Mouse (Mus musculus): ENCODE measurements around the gene Mrps21. TPM values are rescaled to one million over a fixed set of nuclear protein-coding genes. Genes with fewer than 3 reads are reported as not detected.

Gene Mrps21
- polyA plus RNA-seq, 1 experiment from 2014 or later, result 312 TPM

- WGBS, result 22% methylated on average over 11 of the region's 11 CpGs
- Histone ChIP-seq H3K36me3 (ENCODE audit: insufficient read depth) (peaks cover 14% of the 10 kb centered on the region), H3K9ac (peak overlapping the region; percentile 53; the same call in 1 of the 2 replicates), H3K4me2 (peak overlapping the region; percentile 76), H3K4me1 (ENCODE audit: insufficient read depth) (peaks cover 4% of the 10 kb centered on the region; the same call in 1 of the 2 replicates), H3K27me3 (ENCODE audit: insufficient read depth, low read length) (no peaks in the 10 kb centered on the region), H3K27ac (ENCODE audit: low read depth) (peak overlapping the region; percentile 94), H3K4me3 (ENCODE audit: low read depth, low read length) (peak overlapping the region; percentile 36), H3K9me3 (ENCODE audit: low read depth, low read length) (no peaks in the 10 kb centered on the region)
- no peak for TF ChIP-seq CTCF (IDR thresholded peaks at IDR 0.05; ENCODE audit: low read depth)
- peak; percentile 26; the same call in 1 of the 2 replicates for ATAC-seq (ENCODE audit: insufficient read depth)
- DNase-seq, result peak; percentile 58
These were observed 21.0 kb upstream of the Mrps21 start for GRCm38 (mm10) chr3:95892066-95893052.

DNA sequence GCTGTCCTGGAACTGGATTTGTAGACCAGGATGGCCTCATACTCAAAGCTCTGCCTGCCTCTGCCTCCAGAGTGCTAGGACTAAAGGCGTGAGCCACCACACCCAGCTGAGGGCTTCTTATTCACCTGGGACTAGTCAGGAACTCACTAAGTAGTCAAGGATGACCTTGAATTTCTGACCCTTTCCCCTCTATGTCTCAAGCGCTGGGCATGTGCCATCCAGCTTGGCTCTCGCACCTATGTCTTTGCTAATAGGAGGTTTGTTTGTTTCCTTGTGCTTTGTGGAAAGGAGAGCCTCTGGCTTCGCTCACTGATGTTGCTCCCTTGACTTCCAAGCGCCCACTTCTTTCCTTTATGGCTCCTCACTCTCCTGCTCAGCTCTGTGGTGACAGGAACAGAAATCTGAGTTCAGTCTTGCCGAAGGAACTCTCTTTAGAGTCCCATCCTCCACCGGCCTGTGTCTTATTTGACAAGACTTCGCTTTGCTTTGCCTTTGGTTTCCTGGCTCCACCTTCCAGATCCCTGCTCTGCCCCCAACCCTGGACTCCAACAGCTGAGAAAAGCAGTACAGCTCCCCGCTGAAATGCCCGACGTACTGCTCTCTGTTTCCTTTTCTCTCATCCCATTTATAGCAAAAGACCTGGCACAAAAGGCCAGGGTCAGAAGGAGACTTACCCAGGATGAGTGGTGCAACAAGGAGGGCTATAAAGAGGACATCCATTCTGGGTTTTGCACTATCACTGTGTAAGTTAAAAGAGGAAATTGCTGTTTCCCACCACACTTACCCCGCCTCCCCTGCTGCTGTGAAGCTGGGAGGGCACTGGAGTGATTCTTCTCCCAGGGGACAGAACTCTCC lies 20.1 kb upstream of the Mrps21 start, which contains the start of gene BC028528:
Gene BC028528, minus strand, starts transcription at position 795 of the 855 bp plus-strand sequence.
- H3K9ac ChIP-seq, result peak within 1 kb of the TSS; percentile 53
- peak within 1 kb of the TSS; percentile 76 for H3K4me2 ChIP-seq
- peaks cover 4% of the 10 kb centered on the region; the same call in 1 of the 2 replicates for H3K4me1 ChIP-seq (ENCODE audit: insufficient read depth)
- peak within 1 kb of the TSS; percentile 36 for H3K4me3 ChIP-seq (ENCODE audit: low read depth, low read length)
- no peaks in the 10 kb centered on the region for H3K9me3 ChIP-seq (ENCODE audit: low read depth, low read length)
- TF ChIP-seq CTCF (IDR thresholded peaks at IDR 0.05; ENCODE audit: low read depth), result no peak
- WGBS, result 17% methylated on average over 12 of the region's 12 CpGs
- peak; percentile 85 for DNase-seq
- H3K27ac ChIP-seq (ENCODE audit: low read depth), result peak within 1 kb of the TSS; percentile 94
- H3K27me3 ChIP-seq (ENCODE audit: insufficient read depth, low read length), result no peaks in the 10 kb centered on the region
- ATAC-seq (ENCODE audit: insufficient read depth), result no peak
- H3K36me3 ChIP-seq (ENCODE audit: insufficient read depth), result peaks cover 18% of the 10 kb centered on the region

DNA sequence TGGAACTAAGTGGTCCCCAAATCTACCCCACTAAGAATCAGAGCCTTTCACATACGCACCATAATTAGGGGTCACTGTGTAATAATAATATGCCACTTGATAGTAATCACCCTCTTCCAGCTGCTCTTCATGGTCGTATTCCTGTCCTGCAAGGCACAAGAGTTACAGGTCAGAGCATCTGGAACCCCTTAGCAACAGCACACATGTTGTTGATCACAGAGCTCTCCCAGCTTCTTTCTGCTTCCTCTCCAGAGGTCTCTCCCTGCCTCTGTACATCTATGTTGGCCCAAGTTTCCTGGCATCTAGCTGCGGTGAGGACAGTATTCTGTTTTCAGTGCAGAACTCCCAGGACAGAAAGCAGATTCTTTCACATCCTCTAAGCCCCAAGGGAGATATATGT lies 18.3 kb upstream of the Mrps21 start:
- Histone ChIP-seq H3K27ac (ENCODE audit: low read depth) (no peak overlapping the region), H3K4me1 (ENCODE audit: insufficient read depth) (peaks cover 4% of the 10 kb centered on the region; the same call in 1 of the 2 replicates), H3K4me2 (peak overlapping the region; percentile 76; the same call in 1 of the 2 replicates), H3K36me3 (ENCODE audit: insufficient read depth) (peaks cover 10% of the 10 kb centered on the region; the same call in 1 of the 2 replicates), H3K9ac (no peak overlapping the region), H3K9me3 (ENCODE audit: low read depth, low read length) (no peaks in the 10 kb centered on the region), H3K27me3 (ENCODE audit: insufficient read depth, low read length) (no peaks in the 10 kb centered on the region), H3K4me3 (ENCODE audit: low read depth, low read length) (no peak overlapping the region)
- 75% methylated on average over 3 of the region's 3 CpGs for WGBS
- no peak for TF ChIP-seq CTCF (IDR thresholded peaks at IDR 0.05; ENCODE audit: low read depth)
- ATAC-seq (ENCODE audit: insufficient read depth) (no peak), DNase-seq (no peak)

- H3K4me1 ChIP-seq (ENCODE audit: insufficient read depth), result peaks cover 3% of the 10 kb centered on the region; the same call in 1 of the 2 replicates
- no peak for DNase-seq
- H3K27me3 ChIP-seq (ENCODE audit: insufficient read depth, low read length), result no peaks in the 10 kb centered on the region
- 69% methylated on average over 4 of the region's 4 CpGs for WGBS
- H3K4me3 ChIP-seq (ENCODE audit: low read depth, low read length), result no peak overlapping the region
- H3K9ac ChIP-seq, result no peak overlapping the region
- H3K36me3 ChIP-seq (ENCODE audit: insufficient read depth), result peaks cover 10% of the 10 kb centered on the region; the same call in 1 of the 2 replicates
- no peak for TF ChIP-seq CTCF (IDR thresholded peaks at IDR 0.05; ENCODE audit: low read depth)
- H3K4me2 ChIP-seq, result no peak overlapping the region
- ATAC-seq (ENCODE audit: insufficient read depth), result no peak
- H3K27ac ChIP-seq (ENCODE audit: low read depth), result no peak overlapping the region
- no peaks in the 10 kb centered on the region for H3K9me3 ChIP-seq (ENCODE audit: low read depth, low read length)
These were observed 16.3 kb upstream of the Mrps21 start for GRCm38 (mm10) chr3:95887596-95887995.

- Histone ChIP-seq H3K9ac (no peak overlapping the region), H3K4me3 (ENCODE audit: low read depth, low read length) (no peak overlapping the region), H3K9me3 (ENCODE audit: low read depth, low read length) (no peaks in the 10 kb centered on the region), H3K4me1 (ENCODE audit: insufficient read depth) (no peaks in the 10 kb centered on the region), H3K36me3 (ENCODE audit: insufficient read depth) (peaks cover 10% of the 10 kb centered on the region; the same call in 1 of the 2 replicates), H3K27ac (ENCODE audit: low read depth) (no peak overlapping the region), H3K4me2 (no peak overlapping the region), H3K27me3 (ENCODE audit: insufficient read depth, low read length) (no peaks in the 10 kb centered on the region)
- no peak for TF ChIP-seq CTCF (IDR thresholded peaks at IDR 0.05; ENCODE audit: low read depth)
- WGBS, result 78% methylated on average over 5 of the region's 5 CpGs
- ATAC-seq (ENCODE audit: insufficient read depth) (no peak), DNase-seq (no peak)
These were observed 13.1 kb upstream of the Mrps21 start for GRCm38 (mm10) chr3:95884400-95884799.

- Histone ChIP-seq H3K36me3 (ENCODE audit: insufficient read depth) (peaks cover 10% of the 10 kb centered on the region; the same call in 1 of the 2 replicates), H3K4me3 (ENCODE audit: low read depth, low read length) (peak overlapping the region; percentile 42), H3K4me1 (ENCODE audit: insufficient read depth) (no peaks in the 10 kb centered on the region), H3K4me2 (peak overlapping the region; percentile 83), H3K9me3 (ENCODE audit: low read depth, low read length) (no peaks in the 10 kb centered on the region), H3K27me3 (ENCODE audit: insufficient read depth, low read length) (no peaks in the 10 kb centered on the region), H3K27ac (ENCODE audit: low read depth) (peak overlapping the region; percentile 42; the same call in 1 of the 2 replicates), H3K9ac (peak overlapping the region; percentile 48)
- TF ChIP-seq CTCF (IDR thresholded peaks at IDR 0.05; ENCODE audit: low read depth), result peak; percentile 58
- DNase-seq, result peak; percentile 89
- no peak for ATAC-seq (ENCODE audit: insufficient read depth)
- 2% methylated on average over 24 of the region's 24 CpGs for WGBS
These were observed 11.6 kb upstream of the Mrps21 start for GRCm38 (mm10) chr3:95882816-95883425.
